In the genomic region with DNA sequence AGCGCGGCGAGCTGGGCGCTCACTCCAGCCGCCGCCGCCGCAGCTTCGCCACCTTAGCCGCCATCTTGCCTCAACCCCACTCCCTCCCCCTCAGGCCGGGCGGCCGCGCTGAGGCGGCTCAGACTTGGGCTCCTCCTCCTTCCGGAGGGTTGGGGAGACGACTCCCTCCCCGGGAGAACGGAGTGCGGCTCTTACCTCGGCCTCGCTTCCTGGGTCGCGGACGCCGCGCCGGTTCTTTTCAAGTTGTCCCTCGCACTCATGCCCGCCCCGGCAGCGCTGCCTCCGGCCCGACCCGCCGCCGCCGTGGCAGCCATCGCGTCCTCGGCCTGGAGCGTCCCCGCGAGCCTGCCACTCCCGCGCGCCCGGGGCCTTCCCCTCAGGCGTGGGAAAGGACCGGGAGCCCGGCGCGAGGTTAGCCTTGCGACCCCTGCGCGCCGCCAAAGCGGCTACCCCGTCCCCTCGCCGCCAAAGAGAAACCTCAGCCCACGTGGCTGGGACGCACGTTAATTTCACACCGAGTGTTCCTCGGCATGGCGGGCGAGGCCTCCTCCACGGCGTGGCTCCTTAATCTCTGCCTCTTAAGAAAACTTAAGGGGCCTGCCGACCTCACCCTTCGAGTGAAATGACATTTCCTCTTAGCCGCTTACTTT, we compare ENCODE assay signal across 8 mouse cellular contexts. TPM values are rescaled to one million over a fixed set of nuclear protein-coding genes. Genes with fewer than 3 reads are reported as not detected.
A peak's percentile ranks its signal among the peaks of the same experiment; 100 is the strongest.
DNase-seq lines count a peak whose midpoint lies in the region; ATAC-seq lines count a peak whose summit lies in the region.

No protein-coding gene starts in this region.

- H3K4me3 ChIP-seq in embryonic facial prominence, embryonic 14.5 days (ENCODE audit: low read depth, low read length) = peak overlapping the region; percentile 97
- H3K4me3 ChIP-seq in limb, embryonic 13.5 days = peak overlapping the region; percentile 88
- peak overlapping the region; percentile 79 for H3K4me3 ChIP-seq in midbrain, embryonic 15.5 days

- peak overlapping the region; percentile 99 for H3K9ac ChIP-seq in embryonic facial prominence, embryonic 14.5 days (ENCODE audit: low read depth, low read length)
- peak overlapping the region; percentile 99 for H3K9ac ChIP-seq in limb, embryonic 13.5 days
- peak overlapping the region; percentile 94 for H3K9ac ChIP-seq in midbrain, embryonic 15.5 days

- H3K9me3 ChIP-seq in embryonic facial prominence, embryonic 14.5 days (ENCODE audit: control insufficient read depth, low read length) = no peaks in the 10 kb centered on the region
- H3K9me3 ChIP-seq in limb, embryonic 13.5 days = no peaks in the 10 kb centered on the region
- no peaks in the 10 kb centered on the region for H3K9me3 ChIP-seq in midbrain, embryonic 15.5 days

- ATAC-seq in embryonic facial prominence, embryonic 14.5 days (ENCODE audit: low read depth) = peak; percentile 96
- peak; percentile 93 for ATAC-seq in limb, embryonic 13.5 days (ENCODE audit: low FRiP score, low read depth)
- ATAC-seq in midbrain, embryonic 15.5 days (replicated peaks) = peak; percentile 96

- H3K27ac ChIP-seq in embryonic facial prominence, embryonic 14.5 days (replicated peaks; ENCODE audit: low read depth, low read length) = peak overlapping the region; percentile 97
- H3K27ac ChIP-seq in limb, embryonic 13.5 days = peak overlapping the region; percentile 97
- peak overlapping the region; percentile 97 for H3K27ac ChIP-seq in midbrain, embryonic 15.5 days

- peaks cover 3% of the 10 kb centered on the region; the same call in 1 of the 2 replicates for H3K4me1 ChIP-seq in embryonic facial prominence, embryonic 14.5 days (ENCODE audit: control insufficient read depth, insufficient read depth, low read length)
- peaks cover 18% of the 10 kb centered on the region for H3K4me1 ChIP-seq in limb, embryonic 13.5 days
- peaks cover 24% of the 10 kb centered on the region for H3K4me1 ChIP-seq in midbrain, embryonic 15.5 days

- H3K36me3 ChIP-seq in embryonic facial prominence, embryonic 14.5 days (ENCODE audit: control insufficient read depth, insufficient read depth, low read length) = 0 out of 2 replicates have a peak, but pooled peaks cover 2% of the 10 kb centered on the region
- no peaks in the 10 kb centered on the region for H3K36me3 ChIP-seq in limb, embryonic 13.5 days
- H3K36me3 ChIP-seq in midbrain, embryonic 15.5 days (replicated peaks) = no peaks in the 10 kb centered on the region

- under 1% methylated on average over 31 of the region's 73 CpGs for WGBS in embryonic facial prominence, embryonic 14.5 days
- under 1% methylated on average over 62 of the region's 73 CpGs for WGBS in limb, embryonic 13.5 days
- WGBS in midbrain, embryonic 15.5 days = under 1% methylated on average over 70 of the region's 73 CpGs

- H3K27me3 ChIP-seq in embryonic facial prominence, embryonic 14.5 days (replicated peaks; ENCODE audit: control insufficient read depth, insufficient read depth, low read length) = no peaks in the 10 kb centered on the region
- no peaks in the 10 kb centered on the region for H3K27me3 ChIP-seq in limb, embryonic 13.5 days
- no peaks in the 10 kb centered on the region for H3K27me3 ChIP-seq in midbrain, embryonic 15.5 days (replicated peaks)

- DNase-seq in 416B (ENCODE audit: low read depth) = peak; percentile 89
- peak; percentile 73 to 87 for DNase-seq in adrenal gland, postnatal 4 days (ENCODE audit: low spot score in 2 of 2)
- peak; percentile 96 for DNase-seq in embryonic facial prominence, embryonic 14.5 days (ENCODE audit: low spot score)
- peak; percentile 90 for DNase-seq in heart, adult 8-10 months (ENCODE audit: low spot score)
- DNase-seq in kidney, adult 9 months = peak; percentile 92
- DNase-seq in spleen, adult 18-20 months = peak; percentile 84 to 89

- peak overlapping the region; percentile 87 for H3K4me2 ChIP-seq in embryonic facial prominence, embryonic 14.5 days (ENCODE audit: low read depth, low read length)
- H3K4me2 ChIP-seq in limb, embryonic 13.5 days (replicated peaks) = peak overlapping the region; percentile 79
- peak overlapping the region; percentile 87 for H3K4me2 ChIP-seq in midbrain, embryonic 15.5 days

RNA-seq across cellular contexts. Expression of a gene that starts 0.9 kb away (rescaled TPM):
- 10 to 100 TPM in 1 of 2 experiments, 1 to 10 TPM in 1; 8.5 to 10.2 TPM for total RNA-seq in adrenal gland, postnatal 4 days (2021)
- 6.6 and 8.5 TPM in 2 replicates for polyA plus RNA-seq in embryonic facial prominence, embryonic 14.5 days (2014; fragmentation: Nextera tagmentation; extraction: Ambion mirVana)
- 1 to 10 TPM; 3.1 to 3.8 (median 3.3) TPM for total RNA-seq in heart, adult 8-10 months (2022)
- 8.9 and 9.6 TPM in 2 replicates for polyA plus RNA-seq in limb, embryonic 13.5 days (2015; fragmentation: Nextera tagmentation; extraction: Ambion mirVana)
- 8.0 and 8.6 TPM in 2 replicates for polyA plus RNA-seq in midbrain, embryonic 15.5 days (2015; fragmentation: Nextera tagmentation; extraction: Ambion mirVana)

RNA-seq across cellular contexts. Expression of a gene that starts 1.0 kb away (rescaled TPM):
- 100 to 1,000 TPM; 200 to 226 TPM for total RNA-seq in adrenal gland, postnatal 4 days (2021)
- 144 and 154 TPM in 2 replicates for polyA plus RNA-seq in embryonic facial prominence, embryonic 14.5 days (2014; fragmentation: Nextera tagmentation; extraction: Ambion mirVana)
- 100 to 1,000 TPM; 125 to 148 (median 138) TPM for total RNA-seq in heart, adult 8-10 months (2022)
- polyA plus RNA-seq in limb, embryonic 13.5 days (2015; fragmentation: Nextera tagmentation; extraction: Ambion mirVana) = 170 and 173 TPM in 2 replicates
- 179 and 182 TPM in 2 replicates for polyA plus RNA-seq in midbrain, embryonic 15.5 days (2015; fragmentation: Nextera tagmentation; extraction: Ambion mirVana)

Comparison
In these comparisons a context has a peak if more than half of its experiments do, and no peak if none do; other contexts are left out.
1. Peak in every context shown above with its lines: DNase-seq, ATAC-seq, H3K4me3 ChIP-seq and H3K27ac ChIP-seq.